Mouse (Mus musculus) lung, postnatal 10 days (tissue): ENCODE measurements at regions not wholly inside any gene's neighbourhood (a gene's known extent, or its start where the extent isn't known, plus 50 kb on each side); places are given as distances from the start of the nearest gene placed in this dataset.
A peak's percentile ranks its signal among the peaks of the same experiment; 100 is the strongest.

Experiments
- DNase-seq: peaks from one replicate; pipeline ENCODE4 v3.0.0; 2021

DNA sequence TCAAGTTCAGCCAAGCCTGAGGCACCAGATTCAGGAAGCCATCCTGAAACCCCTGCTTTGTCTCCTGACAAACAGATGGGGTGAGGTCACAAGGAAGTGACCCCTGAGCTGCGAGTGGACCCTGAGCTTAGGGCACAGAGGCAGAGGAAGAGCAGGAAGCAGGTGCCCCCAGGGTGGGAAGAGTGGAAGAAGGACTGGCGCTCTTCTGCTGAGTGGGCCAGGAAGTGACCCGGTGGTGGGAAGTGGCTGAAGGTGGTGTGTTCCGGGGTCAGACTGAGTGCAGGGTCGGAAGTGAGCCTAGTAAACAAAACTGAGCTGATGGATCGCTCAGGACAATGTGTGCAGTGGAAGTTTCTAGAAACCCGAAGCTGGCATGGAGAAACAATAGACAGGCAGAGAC lies 57.2 kb upstream of the Unc5b start:
- peak; percentile 49 for DNase-seq

DNA sequence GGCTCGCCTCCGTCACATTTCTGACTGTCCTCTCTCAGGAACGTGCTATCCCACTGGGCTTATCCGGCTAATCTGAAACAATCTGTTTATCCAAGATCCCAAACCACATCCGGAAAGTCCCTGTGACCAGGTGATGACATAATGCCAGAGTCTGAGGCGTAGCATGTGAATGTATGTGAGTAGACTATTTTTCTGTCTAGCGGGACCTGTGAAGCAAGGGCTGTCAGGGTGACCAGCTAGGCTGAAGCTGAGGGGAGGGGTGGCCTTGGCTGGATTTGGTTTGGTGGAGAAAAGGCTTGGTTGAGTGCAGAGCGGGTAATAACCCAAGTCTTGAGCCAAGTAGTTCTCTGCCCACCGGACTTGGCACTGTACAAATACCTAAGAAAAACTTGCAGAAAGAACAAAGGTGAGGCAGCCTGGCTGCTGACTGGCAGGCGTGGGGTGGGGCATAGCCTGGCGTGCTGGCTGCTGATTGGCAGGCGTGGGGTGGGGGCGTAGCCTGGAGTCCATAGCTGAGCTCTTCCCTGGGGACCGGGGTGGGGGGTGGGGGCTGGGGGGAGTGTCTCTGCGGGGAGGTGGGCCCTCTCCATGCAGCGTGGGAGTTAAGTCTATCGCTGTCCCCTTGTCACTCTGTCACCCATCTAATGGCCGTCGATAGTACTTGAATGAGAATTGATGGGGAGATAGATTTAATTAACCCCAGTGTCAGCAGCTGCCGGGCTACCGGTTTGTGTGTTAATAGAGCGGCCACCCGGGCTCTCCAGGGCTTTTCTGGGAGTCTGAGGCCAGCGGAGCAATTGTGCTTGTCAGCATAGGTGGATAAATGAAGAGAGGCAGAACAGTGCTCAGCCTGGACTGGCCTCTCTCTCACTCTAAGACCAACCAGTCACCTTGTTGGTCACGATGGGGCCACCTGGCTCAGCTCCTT lies 54.2 kb upstream of the Unc5b start:
- DNase-seq = no peak

DNA sequence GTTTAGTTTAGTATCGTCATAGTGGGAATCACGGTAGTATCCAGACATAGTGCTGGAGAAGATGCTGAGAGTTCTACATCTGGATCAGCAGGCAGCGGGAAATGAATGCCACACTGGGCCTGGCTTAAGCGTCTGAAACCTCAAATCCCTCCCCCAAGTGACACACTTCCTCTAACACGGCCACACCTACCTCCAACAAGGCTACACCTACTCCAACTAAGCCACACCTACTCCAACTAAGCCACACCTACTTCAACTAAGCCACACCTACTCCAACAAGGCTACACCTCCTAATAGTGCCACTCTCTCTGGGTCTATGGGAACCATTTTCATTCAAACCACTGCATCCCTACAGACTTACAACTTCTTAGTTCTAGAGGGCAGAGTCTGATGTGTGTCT lies 53.4 kb upstream of the Unc5b start:
- DNase-seq = no peak
